Mouse (Mus musculus) embryo, embryonic 10 days (tissue): ENCODE results near the gene Btn2a2.

Experiments
- DNase-seq: peaks from one replicate; pipeline ENCODE4 v3.0.0-alpha.2; 2015; ENCODE audit warnings: low spot score

The Btn2a2 gene

GRCm38 (mm10) chr13:23521703-23522102 lies 33.0 kb upstream of the Btn2a2 start:
- peak; percentile 86 for DNase-seq

GRCm38 (mm10) chr13:23519416-23519815 lies 30.8 kb upstream of the Btn2a2 start:
- peak; percentile 82 for DNase-seq

- DNase-seq = peak; percentile 85
Observed at GRCm38 (mm10) chr13:23518885-23519284, 30.2 kb upstream of the Btn2a2 start.

- no peak for DNase-seq
Observed at GRCm38 (mm10) chr13:23518295-23518603, 29.6 kb upstream of the Btn2a2 start.

GRCm38 (mm10) chr13:23517603-23518294 lies 29.1 kb upstream of the Btn2a2 start:
- peak; percentile 84 for DNase-seq

- DNase-seq = peak; percentile 72
Observed at GRCm38 (mm10) chr13:23516822-23517602, 28.4 kb upstream of the Btn2a2 start.

GRCm38 (mm10) chr13:23515826-23516620 lies 27.4 kb upstream of the Btn2a2 start:
- DNase-seq = no peak

- DNase-seq = no peak
Observed at GRCm38 (mm10) chr13:23515281-23515680, 26.6 kb upstream of the Btn2a2 start.

- DNase-seq = no peak
Observed at GRCm38 (mm10) chr13:23513517-23513916, 24.9 kb upstream of the Btn2a2 start.

- DNase-seq = peak; percentile 55
Observed at GRCm38 (mm10) chr13:23510127-23510526, 21.5 kb upstream of the Btn2a2 start.

- peak; percentile 81 for DNase-seq
Observed at GRCm38 (mm10) chr13:23506819-23507515, 18.3 kb upstream of the Btn2a2 start.

GRCm38 (mm10) chr13:23506351-23506750 lies 17.7 kb upstream of the Btn2a2 start:
- DNase-seq = peak; percentile 87

- DNase-seq = peak; percentile 63
Observed at GRCm38 (mm10) chr13:23505662-23506345, 17.1 kb upstream of the Btn2a2 start.

- peak; percentile 92 for DNase-seq
Observed at GRCm38 (mm10) chr13:23503797-23504196, 15.1 kb upstream of the Btn2a2 start.

GRCm38 (mm10) chr13:23502916-23503315 lies 14.3 kb upstream of the Btn2a2 start:
- no peak for DNase-seq

GRCm38 (mm10) chr13:23502031-23502567 lies 13.4 kb upstream of the Btn2a2 start:
- DNase-seq = peak; percentile 32

GRCm38 (mm10) chr13:23501511-23501910 lies 12.9 kb upstream of the Btn2a2 start:
- no peak for DNase-seq

GRCm38 (mm10) chr13:23500424-23501200 lies 12.0 kb upstream of the Btn2a2 start:
- peak; percentile 92 for DNase-seq

- no peak for DNase-seq
Observed at GRCm38 (mm10) chr13:23499943-23500342, 11.3 kb upstream of the Btn2a2 start.

GRCm38 (mm10) chr13:23498653-23499052 lies 10.0 kb upstream of the Btn2a2 start:
- DNase-seq = peak; percentile 64
